Mouse (Mus musculus): ENCODE measurements at regions not wholly inside any gene's neighbourhood (a gene's known extent, or its start where the extent isn't known, plus 50 kb on each side); places are given as distances from the start of the nearest gene placed in this dataset.
A peak's percentile ranks its signal among the peaks of the same experiment; 100 is the strongest.
"Not testable (repeated sequence)": the region's sequence is repeated elsewhere in the genome, so short reads cannot be mapped to it uniquely, and the experiment has no call there.

DNA sequence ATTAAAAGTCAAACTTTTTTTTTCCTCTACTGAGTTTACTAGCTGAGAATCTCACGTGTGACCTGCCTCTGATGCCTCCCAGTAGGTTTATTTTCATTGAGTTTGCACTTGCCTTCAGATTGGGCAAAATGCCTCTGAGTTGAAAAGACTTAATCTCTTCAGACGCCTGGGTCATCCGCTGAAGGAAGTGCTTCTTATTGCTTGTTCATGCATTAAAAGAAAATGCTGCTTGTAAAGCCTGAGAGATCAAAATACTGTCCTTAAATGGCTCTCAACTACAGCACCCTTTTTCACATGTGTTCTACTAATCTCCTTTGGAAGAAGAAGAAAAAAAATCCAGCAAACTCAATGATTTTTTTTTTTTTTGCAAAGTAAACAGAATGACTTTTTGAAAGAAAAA, 351.5 kb downstream of the Kcnh5 start:
- no peak for DNase-seq (ENCODE audit: low spot score)

DNA sequence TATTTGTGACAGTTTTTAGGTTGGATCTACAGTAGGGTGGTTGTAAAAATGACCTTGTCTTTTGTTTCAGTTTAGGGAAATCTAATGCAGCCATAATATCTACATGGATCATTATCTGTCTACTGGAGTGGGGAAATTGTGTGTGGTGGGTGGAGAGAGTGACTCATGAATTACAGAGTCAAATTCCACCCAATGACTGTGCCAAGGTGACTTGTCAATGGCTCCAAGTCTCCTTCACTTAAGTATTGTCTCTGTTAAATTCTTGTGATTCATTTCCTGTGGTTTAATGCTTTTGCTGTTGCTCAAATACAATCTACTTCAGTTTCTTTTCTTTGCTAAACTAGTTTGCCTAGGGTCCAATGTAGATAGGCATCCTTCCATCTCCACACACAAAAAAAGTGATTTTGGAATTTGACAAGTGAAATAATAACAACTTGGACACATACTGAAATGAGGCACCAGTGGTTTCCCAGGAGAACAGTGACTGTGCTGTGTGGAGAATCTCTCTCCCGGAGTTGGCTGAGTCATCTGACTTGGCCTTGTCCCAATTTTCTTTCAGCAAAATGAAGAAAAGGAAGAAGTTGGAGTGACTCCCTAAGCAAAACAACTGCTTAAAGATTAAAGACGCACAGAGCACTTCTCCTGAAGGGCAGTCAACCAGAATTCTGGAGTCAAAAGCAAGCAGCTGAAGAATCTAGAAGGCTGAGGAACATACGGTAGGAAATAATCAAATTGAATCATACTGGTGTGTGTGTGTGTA, 352.2 kb downstream of the Kcnh5 start:
- no peak for DNase-seq (ENCODE audit: low spot score)

DNA sequence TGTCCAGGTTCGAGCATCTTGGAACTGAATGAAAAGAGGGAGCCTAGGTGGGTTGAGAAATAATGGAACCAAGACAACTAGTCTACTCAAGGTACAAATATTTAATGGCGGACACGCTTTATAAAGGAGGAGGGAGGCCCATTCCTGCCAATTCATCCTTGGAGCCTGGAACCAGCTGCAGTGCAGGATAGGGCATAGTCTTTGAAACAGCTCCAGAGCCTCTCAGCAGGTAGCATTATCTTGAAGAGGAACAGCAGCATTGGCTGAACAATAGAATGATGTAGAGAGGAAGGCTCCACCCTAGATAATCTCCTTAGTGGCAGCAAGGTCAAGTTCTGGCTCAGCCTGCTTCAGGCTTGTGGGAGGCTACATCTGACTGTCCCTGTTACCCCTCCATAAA, 361.0 kb downstream of the Kcnh5 start:
- not testable (repeated sequence) for DNase-seq (ENCODE audit: low spot score)

DNA sequence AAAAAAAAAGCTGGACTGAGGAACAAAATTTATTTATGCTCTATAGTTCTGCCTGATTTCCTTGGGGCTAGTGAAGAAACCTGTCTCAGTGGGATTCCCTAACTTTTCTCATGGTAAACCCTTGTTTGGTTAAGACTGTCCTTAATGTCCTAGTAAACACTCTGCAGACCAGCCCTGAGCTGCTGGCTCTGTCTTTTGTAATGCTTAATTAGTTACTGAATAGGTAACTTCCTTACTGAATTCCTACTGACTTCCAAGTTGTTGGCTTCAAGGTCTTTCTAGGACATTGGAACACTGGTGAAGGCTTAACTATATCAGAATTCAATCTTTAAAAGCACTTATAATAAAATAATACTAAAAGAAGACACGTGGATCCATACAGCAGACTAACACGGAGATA, 368.6 kb downstream of the Kcnh5 start:
- not testable (repeated sequence) for DNase-seq (ENCODE audit: low spot score)

DNA sequence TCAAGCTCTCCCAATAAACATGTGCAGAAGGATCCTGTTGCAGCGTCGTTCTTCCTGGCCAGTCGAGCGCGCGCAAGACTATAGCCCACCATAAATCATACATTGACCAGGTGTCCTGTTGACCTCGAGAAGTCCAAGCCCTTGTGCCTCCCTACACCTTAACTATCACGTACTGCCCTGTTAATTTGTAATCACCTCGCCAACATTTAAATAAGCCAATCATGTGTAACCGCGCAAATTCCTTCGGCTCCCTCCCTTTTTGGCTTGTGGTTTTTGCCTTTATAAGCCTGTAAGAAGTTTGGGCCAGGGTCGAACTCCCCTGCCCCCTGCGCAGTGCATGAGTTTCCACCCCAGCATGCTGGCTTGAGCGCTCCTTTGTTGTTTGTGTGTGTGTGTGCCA, 369.2 kb downstream of the Kcnh5 start:
- not testable (repeated sequence) for DNase-seq (ENCODE audit: low spot score)

DNA sequence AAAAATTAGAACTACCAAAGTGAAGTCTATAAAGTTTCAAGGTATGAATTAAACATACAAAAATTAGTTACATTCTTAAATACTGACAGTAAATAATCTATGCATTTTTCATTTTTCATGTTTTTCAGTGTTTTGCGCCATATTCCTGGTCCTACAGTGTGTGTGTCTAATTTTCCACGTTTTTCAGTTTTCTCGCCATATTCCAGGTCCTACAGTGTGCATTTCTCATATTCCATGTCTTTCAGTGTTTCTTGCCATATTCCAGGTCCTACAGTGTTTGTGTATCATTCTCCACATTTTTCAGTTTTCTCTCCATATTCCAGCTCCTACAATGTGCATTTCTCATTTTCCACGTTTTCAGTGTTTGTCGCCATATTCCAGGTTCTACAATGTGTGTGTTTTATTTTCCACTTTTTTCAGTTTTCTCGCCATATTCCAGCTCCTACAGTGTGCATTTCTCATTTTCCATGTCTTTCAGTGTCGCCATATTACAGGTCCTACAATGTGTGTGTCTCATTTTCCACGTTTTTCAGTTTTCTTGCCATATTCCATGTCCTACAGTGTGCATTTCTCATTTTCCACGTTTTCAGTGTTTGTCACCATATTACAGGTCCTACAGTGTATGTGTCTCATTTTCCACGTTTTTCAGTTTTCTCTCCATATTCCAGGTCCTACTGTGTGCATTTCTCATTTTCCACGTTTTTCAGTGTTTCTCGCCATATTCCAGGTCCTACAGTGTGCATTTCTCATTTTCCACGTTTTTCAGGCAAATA, 373.2 kb downstream of the Kcnh5 start:
- peak; percentile 34 for DNase-seq (ENCODE audit: low spot score)

DNA sequence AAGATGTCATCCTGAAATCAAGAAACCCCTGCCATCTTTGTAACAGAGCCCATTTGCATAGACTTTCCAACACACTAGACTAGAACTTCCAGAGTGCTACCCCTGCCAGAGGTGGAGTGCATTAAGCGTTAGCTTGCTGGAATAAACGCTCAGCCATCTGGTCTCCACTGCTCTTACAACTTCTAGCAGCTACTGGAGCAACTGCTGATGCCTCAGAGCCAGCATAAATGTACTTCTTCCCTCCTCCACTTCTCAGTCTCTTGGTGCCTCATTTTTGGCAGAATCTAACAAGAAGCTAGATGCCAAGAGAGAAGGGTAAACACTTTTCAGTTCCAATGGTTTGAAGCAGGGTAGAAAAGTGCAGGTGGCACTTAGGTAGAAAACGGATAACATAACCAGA, 385.1 kb downstream of the Kcnh5 start:
- DNase-seq (ENCODE audit: low spot score), result no peak

DNA sequence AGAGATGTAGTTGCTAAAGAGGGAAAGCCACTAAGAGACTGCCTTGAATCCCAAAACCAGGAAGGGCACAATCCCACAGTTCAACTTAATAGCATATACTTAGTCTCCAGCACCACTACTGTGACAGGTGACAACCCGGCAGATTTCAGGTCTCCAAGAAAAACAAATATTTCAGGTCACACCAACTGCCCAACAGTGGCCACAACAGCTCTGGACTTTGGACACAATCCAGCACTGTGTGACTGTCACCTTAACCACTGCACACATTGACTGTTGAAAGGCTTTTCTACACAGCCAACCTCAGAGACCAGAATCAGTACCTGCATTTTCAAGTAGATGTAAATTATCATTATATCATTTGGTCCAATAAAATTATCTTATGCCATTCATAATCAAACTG, 414.8 kb downstream of the Kcnh5 start:
- no peak for DNase-seq (ENCODE audit: low spot score)

DNA sequence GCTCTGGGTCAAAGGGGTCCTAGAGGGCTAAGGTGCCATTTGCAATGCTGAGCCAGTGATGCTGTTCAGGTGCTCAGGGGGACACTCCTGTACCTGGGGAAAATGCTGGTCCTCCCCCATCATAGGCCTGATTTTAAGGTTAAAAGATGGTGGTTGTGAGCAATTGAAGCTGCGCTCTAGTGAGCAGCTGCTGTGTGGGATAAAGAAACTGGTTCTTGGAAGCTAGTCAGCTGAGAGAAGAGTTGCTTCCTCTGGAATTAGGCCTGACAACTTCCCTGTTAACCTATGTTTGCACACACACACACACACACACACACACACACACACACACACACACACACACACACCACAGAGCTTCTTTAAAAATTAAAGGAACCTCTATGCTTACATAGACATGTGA, 428.9 kb upstream of the Gm11042 start:
- no peak for DNase-seq (ENCODE audit: low spot score)

DNA sequence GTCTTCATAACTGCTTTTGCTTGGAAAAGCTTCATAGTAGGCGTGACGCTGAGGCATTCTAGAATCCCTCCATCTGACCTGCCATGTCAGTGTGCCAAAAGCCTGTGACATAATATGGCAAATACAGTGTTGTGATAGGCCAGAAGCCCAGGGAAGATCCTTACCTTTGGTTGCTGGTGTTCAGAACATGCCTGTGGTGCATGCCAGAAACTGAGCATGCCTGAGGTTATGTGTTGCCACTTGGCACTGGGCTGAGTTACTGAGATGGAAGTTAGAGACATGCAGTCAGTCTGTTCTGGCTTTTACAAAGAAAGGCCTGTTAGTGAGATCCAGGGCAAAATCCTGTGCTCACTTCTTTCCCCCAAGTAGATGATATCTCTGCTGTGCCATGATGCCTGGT, 412.7 kb upstream of the Gm11042 start:
- no peak for DNase-seq (ENCODE audit: low spot score)

DNA sequence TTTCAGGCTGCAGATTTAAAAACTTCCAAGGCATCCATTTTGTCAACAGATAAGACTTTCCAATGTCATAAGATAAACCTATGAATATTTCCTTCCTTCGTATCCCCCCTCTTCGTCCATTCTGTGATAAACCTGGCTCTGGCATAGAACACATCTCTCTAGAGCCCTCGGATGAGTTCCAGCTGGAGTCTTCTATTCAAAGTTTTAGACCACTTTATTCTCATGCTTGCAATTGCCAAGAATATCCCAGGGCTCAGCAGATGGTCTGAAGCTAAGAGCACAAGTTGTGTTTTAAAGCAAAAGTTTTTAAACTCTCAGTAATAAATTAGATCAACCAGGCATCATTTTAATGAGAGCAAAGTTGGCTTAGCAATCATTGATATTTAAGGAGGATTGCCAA, 363.0 kb upstream of the Gm11042 start:
- DNase-seq (ENCODE audit: low spot score), result no peak

DNA sequence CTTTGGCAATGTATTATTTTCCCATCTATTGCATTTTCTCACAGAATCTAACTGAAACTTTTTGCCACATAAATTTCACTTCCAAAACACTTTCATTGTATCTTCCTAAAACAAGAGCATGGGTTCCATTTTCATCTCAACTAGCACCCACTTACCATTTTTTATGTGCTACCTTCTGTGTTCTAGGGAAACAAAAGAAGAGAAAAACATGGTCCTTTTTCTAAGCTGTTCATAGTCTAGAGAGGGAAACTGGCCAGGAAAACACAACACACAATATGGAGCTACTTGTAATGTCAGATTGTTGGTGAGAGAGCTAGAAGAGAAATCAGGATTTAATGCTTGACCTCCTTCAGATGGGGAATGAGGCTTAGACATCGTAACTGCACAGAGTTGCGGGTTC, 361.6 kb upstream of the Gm11042 start:
- DNase-seq (ENCODE audit: low spot score), result no peak

DNA sequence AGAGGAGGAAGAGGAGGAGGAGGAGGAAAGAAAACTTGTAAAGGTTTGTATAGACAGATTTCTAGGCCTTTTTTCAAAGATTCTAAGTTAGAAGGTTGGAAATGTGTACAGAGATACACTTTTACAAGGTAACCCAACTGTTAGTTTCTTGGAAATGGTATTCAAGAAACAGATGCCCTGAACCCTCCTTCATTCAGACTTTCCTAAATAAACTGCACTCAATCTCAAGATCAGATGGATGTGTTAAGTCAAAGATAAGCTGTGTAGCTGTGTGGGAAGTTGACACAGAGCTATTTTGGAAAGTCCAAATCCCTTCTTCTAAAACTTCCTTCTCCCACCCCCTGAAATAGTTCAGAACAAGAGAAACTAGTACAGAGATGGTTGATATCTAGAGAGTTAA, 342.2 kb upstream of the Gm11042 start:
- no peak for DNase-seq (ENCODE audit: low spot score)

DNA sequence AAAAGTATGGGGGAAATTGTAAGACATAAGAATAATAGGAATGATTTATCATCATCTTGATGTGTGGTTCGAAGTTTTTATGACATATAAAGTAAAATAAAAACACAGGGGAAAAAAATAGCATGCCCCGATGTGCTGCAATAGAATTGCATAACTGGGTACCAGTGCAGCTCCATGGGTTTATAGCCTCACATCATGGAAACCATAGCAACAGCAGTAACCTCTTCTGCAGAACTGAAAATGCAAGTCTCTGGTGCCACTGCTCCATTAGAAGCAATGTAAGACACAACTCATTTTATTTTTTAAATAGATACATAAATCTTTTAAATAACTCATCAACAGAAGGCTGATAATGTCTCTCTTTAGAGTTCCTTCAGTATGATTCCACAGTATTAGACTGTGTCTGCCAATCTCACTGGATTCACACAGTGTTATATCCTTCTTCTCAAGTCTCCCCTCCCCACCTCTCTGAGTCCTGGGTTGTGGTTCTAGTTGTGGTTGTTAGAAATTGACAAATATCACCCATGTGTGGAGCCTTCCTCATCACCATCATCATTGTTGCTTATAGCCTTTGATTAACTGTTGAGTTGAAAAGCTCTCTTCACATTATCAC, 340.9 kb upstream of the Gm11042 start:
- DNase-seq (ENCODE audit: low spot score), result no peak

DNA sequence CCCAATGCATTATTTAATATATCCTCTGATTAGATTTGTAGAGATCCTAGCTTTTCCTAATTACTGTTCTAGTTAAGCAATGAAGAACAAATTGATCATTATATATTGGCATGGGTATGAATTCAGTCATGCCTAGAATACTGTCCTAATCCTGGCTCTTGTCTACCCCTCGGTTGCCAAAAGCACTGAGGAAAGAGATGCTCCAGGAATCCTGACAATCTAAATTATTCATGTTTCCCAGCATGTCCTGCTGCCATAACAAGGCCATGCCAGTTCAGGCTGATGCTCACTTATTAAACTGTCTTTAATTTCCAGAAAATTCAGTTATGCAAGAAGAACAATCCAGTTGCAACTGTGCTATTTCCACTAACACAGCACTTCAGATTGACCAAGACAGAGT, 335.1 kb upstream of the Gm11042 start:
- no peak for DNase-seq (ENCODE audit: low spot score)

DNA sequence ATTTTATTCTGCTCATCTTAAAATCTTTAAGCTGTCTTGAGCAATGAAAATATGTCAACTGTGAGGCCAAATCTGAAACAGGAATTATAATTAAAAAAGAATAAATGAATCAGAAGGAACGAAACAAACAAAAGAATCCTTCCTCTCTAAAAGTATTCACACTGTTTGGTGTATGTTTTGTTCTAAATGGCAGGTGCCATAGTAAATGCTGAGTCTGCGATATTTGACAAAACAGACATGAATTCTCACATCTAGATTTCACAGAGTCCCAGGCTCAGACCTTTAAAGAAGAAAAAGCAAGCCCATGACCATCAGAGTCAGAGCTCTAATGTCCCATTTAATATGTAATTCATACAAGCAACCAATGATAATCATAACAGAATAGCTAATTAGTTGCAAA, 316.6 kb upstream of the Gm11042 start:
- DNase-seq (ENCODE audit: low spot score), result no peak

DNA sequence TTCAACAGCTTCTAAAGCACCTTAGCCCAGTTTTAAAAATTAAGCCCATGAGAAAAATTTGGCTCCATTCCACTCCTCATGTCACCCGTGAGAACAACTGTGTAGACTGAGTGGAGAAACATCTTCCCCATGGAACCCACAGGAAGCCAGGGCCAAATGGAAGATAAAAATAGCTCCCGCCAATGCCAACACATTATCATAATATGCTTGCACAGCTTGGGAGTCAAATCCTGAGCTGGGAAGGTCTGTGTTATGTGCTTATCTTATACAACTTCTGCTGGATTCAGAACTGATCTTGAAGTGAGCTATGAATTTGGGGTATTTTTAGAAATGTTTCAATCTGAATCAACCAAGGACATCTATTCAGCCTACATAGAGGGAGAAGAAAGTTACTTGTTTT, 279.0 kb upstream of the Gm11042 start:
- no peak for DNase-seq (ENCODE audit: low spot score)

DNA sequence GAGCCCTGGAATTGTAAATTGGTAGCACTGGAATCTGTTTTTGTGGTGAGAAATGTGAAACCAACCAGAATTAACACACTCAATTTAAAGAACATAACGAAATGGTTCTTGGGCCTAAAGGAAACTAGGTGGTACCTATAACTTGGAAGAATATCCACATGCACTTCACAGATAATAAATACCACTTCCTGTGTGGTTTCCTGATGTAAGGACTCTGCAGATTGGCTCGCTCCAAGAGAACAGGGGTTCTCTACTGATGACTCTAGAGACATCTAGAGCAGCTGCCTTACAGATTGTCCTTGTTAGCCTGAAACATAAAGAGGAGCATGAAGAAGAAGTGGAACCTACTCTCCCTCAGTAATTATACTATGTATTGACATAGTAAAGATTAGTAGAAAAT, 238.4 kb upstream of the Gm11042 start:
- no peak for DNase-seq (ENCODE audit: low spot score)

DNA sequence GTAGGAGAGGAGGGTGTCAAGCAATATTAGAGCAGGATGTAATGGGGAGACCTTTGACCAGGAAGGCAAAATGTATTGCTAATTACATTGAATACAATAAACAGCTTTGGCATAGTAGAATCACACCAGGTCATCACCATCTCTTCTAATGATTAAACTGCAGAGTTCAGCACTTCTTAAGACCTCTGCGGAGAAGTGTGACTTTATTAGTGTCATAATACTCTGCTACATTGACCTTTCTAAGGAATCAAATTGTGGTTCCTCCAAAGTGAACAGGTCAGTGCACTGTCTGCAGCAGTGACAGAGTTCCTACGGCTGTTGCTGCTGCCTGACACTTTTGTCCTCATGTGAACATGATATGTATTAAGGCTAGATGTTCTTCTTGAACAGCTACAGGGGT, 228.0 kb upstream of the Gm11042 start:
- DNase-seq (ENCODE audit: low spot score), result no peak

DNA sequence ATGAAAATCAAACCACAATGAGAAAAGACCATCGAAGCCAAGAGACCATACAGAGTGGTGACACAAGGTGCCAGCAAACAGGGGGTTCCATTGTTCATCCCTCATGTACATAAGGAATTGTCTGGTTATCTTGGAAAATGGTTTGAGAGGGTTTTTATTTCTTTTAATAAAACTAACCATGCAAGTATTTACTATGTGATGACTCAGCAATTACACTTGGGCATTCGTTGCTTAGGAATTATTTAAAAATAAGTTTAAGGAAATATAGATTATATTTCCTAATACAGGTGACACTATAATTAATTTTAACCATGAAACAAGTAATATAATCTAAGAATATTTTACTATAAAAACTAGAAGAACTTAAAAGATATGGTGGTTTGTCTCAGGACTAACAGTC, 218.7 kb upstream of the Gm11042 start:
- DNase-seq (ENCODE audit: low spot score), result no peak

DNA sequence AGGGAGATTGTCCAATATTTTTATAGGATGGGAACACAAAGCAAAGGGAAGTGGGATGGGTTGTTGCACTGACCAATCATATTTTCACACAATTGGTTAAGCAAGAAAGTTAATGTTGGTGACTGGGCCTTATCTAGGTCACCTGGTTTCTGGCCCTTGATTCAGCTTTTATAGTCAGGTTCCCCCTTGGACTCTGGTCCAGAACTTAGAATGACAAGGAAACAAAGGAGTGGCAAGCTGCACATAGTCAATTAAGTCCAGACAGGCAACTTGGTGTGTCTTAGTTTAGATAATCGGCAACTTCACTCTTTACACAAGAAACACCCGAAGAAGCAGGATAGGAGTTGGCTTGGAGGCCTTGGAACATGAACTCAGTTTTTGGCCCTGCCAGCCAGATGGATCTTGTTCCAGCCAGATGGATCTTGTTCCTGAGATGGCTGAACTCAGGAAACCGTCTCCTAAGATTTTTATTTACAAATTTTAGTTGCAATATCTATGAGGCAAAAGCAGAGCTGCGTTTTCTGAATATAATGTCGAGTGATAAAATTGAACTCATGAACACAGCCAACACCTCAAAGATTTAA, 212.9 kb upstream of the Gm11042 start:
- no peak for DNase-seq (ENCODE audit: low spot score)

DNA sequence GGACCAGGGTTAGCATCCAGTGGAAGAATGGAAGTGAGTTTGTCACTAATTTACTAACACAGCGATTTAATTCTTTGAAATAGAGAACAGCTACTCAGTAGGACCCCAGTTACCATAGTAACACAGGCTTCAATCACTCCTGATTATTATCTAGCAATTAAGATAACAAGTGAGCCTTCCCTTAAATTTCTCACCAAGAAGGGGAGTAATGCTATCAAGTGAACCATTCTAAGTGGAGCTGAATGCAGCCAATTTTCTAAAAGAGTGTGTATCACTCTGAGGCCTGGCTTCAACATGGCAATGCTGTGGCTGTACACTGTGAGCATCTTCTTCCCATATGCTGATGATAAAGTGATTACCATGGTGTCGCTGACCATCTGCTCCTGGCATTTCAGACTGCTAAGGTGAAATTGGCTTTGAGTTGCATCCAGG, 211.0 kb upstream of the Gm11042 start:
- no peak for DNase-seq (ENCODE audit: low spot score)

DNA sequence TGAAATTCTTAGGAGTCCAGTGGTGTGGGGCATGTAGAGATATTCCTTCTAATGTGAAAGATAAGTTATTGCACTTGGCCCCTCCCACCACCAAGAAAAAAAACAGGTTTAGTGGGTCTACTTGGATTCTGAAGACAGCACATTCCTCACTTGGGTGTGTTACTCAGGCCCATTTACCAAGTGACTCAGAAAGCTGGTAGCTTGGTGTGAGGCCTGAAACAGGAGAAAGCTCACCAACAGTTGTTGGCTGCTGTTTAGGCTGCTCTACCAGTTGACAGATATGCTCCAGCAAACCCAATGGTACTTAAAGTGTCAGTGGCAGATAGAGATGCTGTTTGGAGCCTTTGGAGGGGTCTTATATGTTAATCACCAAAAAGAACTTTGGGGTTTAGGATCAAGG, 207.8 kb upstream of the Gm11042 start:
- no peak for DNase-seq (ENCODE audit: low spot score)

All from c-Kit-positive CD71-positive TER-119-positive erythroid progenitor cells, embryonic 14.5 days (primary cell).